Mouse (Mus musculus): ENCODE data around the gene Fam234b. TPM values are rescaled to one million over a fixed set of nuclear protein-coding genes. Genes with fewer than 3 reads are reported as not detected.

Gene Fam234b
- total RNA-seq, 2 experiments from 2014 or later: 6.5 to 6.7 TPM

DNA sequence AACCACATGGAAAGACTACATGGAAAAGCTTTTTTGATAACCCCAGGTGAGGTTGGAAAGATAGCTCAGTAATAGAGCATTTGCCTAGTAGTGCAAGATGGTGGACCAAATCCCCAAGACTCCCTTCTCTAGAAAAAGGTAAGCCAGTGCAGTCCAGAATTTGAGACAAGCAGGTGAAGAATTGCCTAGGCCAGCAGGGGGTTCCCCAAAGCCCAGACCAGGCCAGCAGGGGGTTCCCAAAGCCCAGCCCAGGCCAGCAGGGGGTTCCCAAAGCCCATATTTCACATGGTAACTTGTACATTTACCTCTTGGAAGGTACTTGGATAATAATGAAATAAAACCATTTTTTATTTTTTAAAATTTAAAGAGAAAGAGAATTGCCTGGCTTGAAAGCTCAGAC lies 20.5 kb upstream of the Fam234b start:
- no peak for DNase-seq (ENCODE audit: low spot score)
- intact Hi-C loops (cut with DNase I): no loop called here

DNA sequence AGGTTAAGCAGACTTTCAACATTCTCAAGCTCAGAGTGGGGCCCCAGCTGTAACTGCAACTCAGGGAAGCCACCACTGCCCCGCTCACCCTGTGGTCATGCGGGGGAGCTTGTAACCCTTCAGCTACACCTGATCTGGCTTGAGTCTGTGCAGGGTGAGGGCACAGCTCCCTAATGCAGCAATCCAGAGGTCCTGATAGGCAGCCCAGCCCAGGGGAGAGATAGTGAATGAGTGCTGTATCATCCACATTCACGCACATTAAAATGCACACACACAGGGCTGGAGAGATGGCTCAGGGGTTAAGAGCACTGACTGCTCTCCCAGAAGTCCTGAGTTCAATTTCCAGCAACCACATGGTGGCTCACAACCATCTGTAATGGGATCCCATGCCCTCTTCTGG lies 19.2 kb upstream of the Fam234b start:
- no peak for DNase-seq (ENCODE audit: low spot score)
- intact Hi-C loops (cut with DNase I): no loop called here

DNA sequence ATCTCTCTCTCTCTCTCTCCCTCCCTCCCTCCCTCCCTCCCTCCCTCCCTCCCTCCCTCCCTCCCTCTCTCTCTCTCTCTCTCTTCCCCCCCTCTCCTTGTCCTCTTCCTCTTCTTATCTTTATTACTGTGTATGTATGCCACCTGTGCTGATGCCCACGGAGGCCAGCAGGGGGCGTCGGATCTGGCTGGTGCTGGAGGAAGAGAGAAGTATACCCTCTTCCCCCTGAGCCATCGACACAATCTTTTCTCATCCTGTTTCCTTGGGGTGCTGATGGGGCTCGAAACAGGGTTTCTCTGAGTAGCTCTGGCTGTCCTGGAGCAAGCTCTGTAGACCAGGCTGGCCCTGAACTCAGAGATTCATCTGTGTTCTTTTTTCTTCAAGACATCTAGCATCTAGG lies 14.9 kb upstream of the Fam234b start:
- DNase-seq (ENCODE audit: low spot score): no peak
- intact Hi-C loops (cut with DNase I): no loop called here

DNA sequence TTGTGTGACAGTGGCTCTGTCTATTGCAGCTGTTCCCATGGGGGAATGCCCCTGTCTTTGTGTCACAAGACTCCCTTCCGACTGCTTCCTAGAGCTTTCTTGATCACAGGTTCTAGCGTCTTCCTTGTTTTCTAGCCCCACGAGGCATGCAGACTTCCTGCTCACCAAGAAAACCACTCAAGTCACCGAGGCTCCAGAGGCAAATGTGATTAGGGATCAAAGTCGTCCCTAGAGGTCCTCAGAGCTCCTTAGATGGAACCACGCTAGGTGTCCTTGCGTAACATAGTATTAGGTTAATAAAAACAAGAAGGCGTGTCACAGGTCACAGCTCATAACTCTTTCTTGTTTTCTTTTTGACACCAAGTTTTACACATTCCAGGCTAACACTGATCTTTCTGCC lies 13.8 kb upstream of the Fam234b start:
- no peak for DNase-seq (ENCODE audit: low spot score)
- intact Hi-C loops (cut with DNase I): no loop called here

DNA sequence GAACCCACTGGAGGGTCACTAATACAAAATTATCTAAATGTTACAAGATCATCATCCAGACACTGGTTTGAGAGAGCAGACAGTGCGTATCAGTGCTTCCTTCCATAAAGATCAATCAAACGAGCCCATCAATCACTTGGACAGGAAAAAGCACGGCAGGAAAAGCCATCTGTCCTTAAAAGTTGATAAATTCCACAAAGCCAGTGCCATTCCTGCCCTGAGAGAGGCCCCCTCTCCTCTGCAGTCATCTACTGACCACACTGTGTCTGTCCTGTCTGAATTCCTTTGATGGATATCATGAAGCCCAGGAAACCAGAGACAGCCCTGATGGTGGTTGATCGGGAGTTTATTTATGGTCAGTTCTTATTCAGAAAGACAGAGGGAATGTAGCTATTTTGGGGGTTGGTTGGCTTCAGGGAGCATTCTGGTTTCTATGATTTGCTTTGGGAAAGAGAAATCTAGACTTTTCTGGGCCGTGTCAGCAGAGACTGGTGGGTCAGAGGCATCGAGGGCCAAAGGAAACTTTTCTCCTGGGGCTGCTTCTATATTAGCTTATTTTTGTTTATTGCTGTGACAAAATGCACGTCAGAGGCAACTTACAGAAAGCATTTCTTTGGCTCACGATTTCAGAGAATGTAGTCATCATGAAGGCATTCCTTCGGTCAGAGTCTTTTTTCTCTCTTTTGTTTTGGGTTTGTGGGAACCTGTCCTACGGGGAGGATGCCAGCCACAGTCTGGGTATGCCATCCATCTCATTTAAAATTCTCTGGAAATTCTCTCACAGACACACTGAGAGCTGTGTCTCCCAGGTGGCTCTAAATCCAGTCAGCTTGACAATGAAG lies 10.5 kb upstream of the Fam234b start:
- DNase-seq (ENCODE audit: low spot score): no peak
- intact Hi-C loops (cut with DNase I): no loop called here

DNA sequence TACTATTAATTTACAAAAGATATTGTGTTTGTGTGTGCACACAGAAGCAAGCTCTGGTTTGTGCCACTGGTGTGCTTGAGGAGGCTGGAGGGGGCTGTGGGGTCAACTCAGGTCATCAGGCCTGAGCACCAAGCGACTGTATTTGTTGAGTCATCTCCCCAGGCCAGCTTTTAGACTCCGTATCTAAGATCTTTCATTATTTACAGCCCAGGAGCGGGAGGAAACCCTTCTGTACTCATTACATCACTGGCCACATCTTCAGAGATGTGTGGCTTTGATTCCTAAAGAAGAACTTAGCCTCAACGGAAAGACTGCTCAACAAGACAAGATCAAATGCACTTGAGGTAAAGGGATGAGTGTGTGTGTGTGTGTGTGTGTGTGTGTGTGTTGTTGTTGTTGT lies 9.1 kb upstream of the Fam234b start:
- intact Hi-C loops (cut with DNase I): no loop called here
- DNase-seq (ENCODE audit: low spot score): no peak

DNA sequence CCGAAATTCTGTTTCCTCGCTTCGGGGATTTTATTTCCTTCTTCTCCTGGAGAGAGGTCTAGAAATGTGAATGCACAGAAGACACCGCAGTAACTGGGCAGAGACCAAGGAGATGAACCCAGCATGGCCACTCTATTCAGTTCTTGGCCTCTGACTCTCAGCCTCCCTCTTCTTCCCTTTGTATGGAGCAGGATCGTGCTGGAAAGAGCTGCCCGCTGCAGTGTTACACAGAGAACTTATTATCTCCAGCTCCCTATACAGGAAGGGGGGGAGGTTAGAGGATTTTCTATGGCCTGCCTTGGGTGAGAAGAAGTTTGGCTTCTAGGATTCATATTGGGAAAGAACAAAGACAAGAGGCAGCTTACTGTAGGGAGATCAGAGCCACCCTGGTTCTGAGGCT lies 7.7 kb upstream of the Fam234b start:
- no peak for DNase-seq (ENCODE audit: low spot score)
- intact Hi-C loops (cut with DNase I): no loop called here

DNA sequence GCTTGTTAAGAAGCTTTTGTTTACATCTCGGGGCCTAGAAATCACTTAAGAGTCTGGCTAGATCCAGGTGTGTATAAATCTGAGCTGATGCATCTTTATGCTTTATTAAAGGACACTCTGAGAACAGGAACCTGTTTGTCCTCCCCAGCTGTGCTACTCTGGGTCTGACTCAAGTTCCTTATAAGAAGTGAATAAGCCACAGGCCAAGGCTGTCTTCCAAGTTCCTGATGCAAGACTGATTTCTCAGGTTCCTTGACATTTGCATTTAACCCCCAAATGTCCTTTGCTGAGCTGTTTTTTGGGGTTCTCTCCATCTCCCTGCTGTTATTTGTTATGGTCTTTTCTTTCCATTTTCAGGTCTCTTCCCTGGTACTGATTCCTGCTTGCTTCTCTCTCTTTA lies 5.9 kb upstream of the Fam234b start:
- DNase-seq (ENCODE audit: low spot score): no peak
- intact Hi-C loops (cut with DNase I): no loop called here

DNA sequence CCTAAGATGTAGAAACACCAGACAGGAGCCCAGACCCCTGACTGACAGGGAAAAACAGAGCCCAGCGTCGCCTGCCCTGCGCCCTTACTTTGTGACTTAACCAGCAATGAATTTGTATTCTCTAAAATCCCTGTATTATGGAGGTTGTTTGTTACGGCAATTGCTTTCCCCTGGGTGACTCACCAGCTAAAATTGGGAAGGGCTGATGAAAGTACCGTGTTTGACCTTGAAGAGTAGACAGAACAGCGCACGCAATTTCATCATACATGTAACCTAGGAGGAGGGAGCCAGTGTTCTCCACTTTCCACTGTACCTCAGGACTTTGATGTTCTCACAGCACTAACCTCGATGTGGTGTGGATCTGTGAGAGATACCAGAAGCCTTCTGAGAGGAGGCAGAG lies 4.8 kb upstream of the Fam234b start:
- intact Hi-C loops (cut with DNase I): no loop called here
- no peak for DNase-seq (ENCODE audit: low spot score)

DNA sequence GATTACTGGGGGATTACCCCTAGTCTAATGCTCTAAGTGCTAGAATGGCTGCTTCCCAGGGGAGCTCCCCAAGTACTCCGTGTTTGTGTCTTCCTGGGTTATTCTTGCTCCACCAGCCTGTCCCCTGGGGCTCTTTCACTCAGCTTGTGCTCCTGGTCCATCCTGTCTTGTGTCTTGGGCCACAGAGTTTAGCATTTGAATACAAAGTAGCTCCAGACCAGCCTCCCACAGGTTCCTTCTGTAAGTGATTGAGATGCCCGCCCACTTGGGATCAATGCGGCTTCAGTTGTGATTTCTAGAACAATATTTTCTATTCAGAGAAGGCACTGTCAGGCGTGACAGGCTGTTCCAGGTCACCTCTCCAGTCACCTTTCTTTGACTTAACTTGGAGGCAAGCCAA lies 4.0 kb upstream of the Fam234b start:
- intact Hi-C loops (cut with DNase I): no loop called here
- no peak for DNase-seq (ENCODE audit: low spot score)

DNA sequence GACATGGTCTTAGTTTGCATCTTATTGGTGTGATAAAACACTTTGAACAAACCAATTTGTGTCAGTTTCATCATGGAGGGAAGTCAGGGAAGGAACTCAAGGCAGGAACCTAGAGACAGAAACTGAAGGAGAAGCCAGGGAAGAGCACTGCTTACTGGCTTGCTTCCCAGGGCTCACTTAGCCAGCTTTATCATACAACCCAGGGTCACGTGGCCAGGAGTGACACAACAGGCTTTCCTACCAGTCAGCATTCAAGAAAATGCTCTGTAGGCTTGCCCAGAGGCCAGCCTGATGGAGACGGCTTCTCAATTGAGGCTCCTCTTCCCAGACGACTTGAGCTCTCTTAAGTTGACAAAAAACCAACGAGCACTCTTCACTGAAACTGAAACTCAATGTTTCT lies 2.9 kb upstream of the Fam234b start:
- intact Hi-C loops (cut with DNase I): no loop called here
- DNase-seq (ENCODE audit: low spot score): no peak

DNA sequence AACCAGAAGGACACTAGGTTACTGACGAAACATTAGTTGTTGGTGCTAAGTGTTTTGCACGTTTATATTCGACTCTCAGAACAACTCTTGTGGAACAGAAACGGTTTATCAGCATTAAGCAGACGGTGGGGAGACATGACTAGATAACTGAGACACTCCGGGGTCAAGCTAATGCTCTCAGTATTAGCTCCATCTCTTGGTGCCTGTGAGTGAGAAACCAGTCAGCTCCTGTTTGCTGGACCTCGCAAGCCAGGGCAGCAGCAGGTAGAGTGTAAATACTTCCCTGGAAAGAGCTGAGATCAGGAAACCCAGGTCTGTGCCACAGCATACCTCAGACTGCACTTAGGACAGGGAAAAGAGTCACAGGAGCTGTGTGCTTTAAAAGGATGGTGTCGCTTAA lies 1.1 kb upstream of the Fam234b start:
- intact Hi-C loops (cut with DNase I): no loop called here
- DNase-seq (ENCODE audit: low spot score): no peak

DNA sequence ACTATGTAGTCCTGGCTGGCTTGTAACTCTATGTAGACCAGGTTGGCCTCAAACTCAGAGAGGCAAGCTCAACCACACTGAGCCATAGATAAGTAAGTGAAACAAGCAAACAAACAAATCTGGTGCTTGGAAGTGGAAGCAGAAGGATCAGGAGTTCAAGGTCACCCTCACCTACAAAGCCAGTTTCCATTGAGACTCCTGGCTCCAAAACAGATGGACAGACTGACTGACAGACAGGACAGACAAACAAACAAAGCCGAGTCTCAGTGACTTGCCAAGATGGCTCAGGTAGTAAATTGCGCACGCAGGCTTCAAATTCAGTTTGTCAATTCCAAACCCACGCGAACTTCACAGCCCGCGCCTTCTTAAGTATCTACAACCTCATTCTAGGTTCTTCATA lies 331 bp upstream of the Fam234b start:
- intact Hi-C loops (cut with DNase I): no loop called here
- no peak for DNase-seq (ENCODE audit: low spot score)

DNA sequence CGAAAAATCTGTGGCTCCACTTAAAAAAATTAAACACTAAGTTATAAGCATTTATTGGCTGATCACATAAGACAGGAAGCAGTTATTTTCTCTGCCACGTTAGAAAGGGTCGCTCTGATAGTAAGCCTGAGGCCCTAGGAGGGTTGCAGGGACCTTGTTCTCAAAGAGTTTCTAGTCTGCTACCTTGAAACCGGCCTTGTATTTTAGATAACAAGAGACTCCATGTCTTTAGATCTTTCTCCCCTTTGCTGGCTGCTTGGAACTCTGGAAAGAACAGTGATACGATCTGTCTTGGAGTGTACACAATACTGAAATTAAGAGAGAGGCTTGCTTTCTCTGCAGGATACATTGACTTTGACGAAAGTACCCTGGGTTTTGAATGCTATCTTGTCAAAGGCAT lies 949 bp downstream of the Fam234b start:
- intact Hi-C loops (cut with DNase I): no loop called here
- no peak for DNase-seq (ENCODE audit: low spot score)

DNA sequence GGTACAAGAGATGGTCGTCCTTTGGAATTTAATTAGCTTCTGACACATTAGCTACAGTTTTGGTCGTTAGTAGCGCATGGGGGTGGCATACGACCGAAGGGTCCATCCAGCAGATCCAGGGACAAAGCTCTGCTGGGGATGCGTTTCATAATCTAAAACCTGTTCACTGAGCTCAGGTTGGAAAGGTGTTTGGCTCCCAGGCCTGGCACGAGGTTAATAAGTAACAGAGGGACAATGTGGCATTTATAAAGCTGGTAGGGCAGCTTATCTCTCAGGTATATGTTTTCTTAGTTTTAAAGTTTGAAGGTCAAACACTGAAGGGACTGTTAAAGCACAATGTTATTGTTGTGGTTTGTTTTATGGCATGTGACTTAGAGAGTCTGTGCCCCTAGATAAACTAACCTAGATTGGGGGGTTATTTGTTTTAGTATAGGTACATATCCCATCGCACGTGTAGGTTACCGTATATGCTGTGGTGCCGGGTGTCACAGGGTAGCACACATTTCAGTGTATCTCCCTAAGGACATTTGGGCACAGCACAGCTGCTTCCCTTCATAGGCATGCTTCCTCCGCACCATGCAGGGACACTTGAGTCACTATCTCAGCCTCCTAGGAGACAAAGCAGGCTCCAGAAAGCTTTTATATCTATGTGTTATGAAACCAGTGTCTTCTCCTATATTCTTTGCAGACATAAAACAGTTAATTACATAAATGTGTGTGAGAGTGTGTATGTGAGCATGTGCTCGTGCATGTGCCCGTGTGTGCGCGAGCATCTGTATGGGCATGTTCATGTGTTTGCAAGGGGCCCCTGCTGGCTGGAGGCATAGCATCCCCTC lies 2.6 kb downstream of the Fam234b start:
- intact Hi-C loops (cut with DNase I): no loop called here
- no peak for DNase-seq (ENCODE audit: low spot score)

DNA sequence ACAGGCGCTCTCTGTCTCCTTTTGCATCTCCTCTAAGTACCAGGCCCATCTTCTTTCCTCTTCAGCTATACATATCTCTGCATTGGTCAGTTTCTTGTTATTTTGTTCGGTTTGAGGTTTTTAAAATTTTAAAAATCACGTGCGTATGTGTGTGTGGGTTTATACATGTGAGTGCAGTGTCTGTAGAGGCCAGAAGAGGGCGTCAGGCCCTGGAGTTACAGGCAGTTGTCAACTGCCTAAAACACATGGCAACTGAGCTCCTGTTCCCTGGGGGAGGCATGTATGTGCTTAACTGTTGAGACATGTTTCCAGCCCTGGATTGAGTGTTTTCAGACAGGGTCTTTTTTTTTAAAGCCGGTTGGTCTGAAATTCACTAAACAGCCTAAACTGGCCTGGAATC lies 4.9 kb downstream of the Fam234b start:
- DNase-seq (ENCODE audit: low spot score): no peak
- intact Hi-C loops (cut with DNase I): no loop called here

DNA sequence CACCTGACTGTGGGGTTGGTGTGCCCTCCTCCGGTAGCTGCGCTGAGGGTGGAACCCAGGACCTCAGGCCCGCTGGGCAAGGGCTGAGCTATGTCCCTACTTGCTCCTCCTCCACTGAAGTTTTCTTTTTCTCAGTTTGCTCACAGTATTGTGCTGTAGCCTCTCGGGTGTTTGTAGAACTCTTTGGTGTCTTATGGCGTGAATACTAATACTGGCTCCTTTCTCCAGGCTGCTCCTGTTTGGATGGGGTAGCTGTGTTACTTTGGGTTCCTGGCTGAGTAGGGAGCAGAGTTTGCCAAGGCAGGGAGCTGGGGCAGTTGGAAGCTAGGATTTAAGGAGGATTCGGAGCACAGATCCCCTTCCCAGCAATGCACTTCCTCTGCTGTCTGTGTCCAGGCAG lies 6.0 kb downstream of the Fam234b start:
- intact Hi-C loops (cut with DNase I): no loop called here

DNA sequence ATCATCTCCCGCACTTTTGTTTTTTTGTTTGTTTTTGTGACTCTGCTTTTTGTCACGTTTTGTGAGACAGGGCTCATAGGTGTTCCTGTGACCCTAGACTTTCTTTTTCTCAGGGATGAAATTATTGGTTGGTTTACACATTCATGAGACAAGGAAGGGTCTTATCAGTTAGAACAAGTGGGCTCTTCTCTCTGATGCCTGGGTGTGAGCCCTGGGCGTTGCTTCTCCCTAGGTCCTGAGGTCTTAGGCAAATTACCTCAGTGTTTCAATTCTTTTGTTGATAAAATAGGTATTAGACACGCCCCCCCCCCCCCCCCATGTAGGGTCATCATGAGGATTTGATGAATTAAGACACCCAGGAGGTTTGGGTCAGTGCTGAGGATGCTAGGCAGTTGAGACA lies 7.1 kb downstream of the Fam234b start:
- intact Hi-C loops (cut with DNase I): no loop called here
- no peak for DNase-seq (ENCODE audit: low spot score)

More for the DNA sequence above, 6.0 kb downstream of the Fam234b start:
- DNase-seq (ENCODE audit: low spot score): no peak

DNA sequence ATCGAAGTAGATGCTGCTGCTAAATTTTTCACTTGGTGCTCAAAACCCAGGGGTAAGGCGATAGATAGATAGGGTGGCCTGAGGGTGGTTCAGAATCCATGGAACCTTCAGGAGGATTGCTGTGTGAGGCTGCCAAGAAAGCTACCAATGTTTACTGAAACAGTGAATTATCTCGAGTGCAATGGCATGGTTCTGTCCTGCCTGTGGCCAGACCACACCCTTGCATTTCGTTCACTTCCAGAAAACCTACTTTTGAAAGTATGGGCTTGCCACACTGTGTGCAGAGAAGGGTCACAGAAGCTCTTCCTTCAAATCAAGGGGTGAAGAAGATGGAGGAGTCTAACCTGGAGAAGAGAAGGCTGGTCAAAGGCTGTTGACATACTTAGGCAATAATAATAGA lies 8.0 kb downstream of the Fam234b start:
- intact Hi-C loops (cut with DNase I): no loop called here
- DNase-seq (ENCODE audit: low spot score): no peak

DNA sequence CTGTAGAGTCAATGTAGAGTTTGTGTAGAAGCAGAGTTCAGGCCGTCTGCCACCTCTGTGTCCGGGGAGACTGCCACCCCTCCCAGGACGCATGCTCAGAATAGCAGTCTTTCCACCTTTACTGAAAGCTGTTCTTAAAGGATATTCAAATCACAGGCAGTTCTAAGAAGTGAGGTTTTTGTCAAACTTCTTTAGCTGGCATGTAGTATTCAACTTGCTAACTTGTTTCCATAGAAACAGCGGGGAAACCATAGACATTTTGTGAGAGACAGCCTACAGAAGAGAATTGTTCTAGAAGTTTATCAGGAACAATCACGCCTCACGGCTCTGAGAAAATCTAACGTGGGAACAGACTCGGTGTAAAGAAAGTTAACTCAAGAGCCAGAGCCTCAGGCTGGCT lies 9.1 kb downstream of the Fam234b start:
- no peak for DNase-seq (ENCODE audit: low spot score)

DNA sequence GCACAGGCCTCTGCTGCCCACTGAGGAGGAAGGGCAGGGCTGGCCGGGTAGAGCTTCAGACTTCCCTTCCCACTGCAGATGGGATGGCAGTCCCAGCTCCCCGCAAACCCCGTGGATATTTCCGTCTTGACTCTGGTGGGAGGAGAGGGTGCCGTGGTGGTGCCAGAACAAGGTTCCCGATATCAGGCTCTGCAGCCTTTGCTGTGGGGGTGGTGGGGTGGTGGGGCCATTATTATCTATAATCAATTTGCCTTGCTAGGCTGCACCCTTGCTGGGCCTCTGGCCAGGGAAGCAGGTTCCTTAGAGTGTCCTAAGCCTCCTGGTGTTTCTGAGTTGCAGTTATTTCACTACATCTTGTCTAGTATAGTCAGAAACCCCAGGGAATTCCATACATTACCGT lies 13.4 kb downstream of the Fam234b start:
- intact Hi-C loops (cut with DNase I): no loop called here
- no peak for DNase-seq (ENCODE audit: low spot score)

More for the DNA sequence above, 9.1 kb downstream of the Fam234b start:
- intact Hi-C loops (cut with DNase I): no loop called here

All from heart, postnatal 25 days (tissue).